Mouse (Mus musculus) ovary, adult 18-20 months (tissue): ENCODE data around the gene Htr2a.

ENCODE experiments used
- DNase-seq: peaks from one replicate; pipeline ENCODE4 v3.0.0; 2022; ENCODE audit warnings: low spot score, mixed read lengths

The Htr2a gene

DNA sequence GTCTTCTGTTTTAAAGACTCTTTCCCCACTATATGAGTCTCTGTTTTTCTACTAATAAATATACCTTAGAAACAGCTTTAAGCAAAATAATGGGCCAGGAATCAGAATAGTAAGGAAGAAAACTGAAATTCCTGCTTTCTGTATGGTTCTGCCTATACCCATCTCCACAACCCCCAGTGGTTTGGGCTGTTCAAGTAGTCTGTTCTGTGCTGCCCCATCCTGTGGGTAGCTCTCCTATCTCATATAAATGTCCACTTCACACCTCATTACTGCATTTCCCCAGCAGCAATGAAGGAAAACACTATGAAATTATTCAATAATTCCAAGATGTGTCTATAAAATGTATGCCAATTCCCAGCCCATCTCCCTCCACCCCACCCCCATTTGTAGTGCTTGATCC, 56.8 kb downstream of the Htr2a start:
- DNase-seq: no peak

DNA sequence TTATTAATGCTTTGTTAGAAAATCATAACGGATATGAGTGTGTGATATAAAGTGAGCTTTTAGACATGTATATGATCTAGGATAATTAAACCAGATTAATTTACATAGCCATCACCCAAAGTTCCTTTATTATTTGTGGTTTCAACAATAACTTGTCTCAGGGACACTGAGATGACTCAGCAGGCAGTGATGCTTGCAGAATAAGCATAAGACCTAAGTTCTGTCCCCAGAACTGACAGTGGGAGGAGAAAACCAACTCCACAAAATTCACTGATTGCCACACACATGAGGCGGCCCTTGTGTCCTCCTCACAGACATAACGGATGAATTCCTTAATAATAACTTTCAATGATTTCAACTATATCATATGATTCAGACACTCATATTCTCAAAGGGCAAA, 58.6 kb downstream of the Htr2a start:
- DNase-seq: no peak

DNA sequence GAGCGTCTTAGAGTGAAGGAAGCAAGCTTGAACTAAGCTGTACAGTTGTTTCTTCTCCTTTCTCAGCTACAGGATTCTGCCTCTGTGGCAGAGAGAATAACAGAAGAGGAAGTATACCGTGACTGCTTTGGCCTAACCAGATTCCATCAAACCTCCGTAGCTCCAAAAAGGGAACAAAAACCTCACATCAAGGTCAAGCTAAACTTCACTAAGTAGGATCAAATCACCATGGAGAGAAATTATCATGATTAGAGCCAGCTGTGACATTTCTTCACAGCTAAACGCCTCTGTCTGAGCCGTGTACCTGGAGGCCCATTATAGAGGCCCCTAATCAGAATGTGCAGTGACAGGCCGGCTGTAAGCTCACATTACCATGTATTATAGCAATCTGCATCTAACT, 63.3 kb downstream of the Htr2a start:
- DNase-seq: no peak

DNA sequence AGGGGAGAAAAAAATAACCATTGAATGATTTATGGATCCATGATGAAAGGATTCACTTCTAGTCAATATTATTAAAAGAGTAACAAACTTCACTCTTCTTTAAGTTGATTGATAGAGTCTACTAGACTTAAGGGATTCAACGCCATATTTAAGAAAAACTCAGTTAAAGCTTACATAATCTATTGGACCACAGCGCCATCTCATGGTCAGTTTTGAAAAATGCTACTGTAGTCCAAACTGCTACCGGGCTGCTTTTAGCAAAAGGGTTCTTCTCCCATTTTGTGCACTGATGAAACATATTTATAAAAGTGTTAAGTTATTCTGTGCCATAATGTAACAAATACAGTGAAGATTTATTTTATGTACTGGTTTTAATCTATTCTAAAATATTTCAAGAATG, 68.4 kb downstream of the Htr2a start:
- no peak for DNase-seq

DNA sequence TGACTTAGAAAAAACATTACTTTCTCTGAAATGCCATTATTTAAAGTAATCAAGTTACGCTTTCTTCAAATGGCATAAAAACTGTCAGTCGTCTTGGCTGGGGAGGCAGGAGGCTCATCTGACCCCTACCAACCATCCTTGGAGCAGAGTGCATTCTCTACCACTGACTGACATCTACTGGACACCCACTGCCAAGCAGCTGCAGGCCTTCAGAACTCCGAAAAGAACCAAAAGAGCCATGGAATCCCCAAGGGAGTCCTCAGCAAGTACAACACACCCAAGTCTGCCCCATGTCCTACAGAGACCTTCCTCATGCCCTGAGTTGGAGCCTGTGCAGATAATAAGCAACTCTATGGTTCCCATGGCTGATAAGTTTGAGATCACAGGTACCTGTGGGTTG, 82.9 kb downstream of the Htr2a start:
- no peak for DNase-seq

DNA sequence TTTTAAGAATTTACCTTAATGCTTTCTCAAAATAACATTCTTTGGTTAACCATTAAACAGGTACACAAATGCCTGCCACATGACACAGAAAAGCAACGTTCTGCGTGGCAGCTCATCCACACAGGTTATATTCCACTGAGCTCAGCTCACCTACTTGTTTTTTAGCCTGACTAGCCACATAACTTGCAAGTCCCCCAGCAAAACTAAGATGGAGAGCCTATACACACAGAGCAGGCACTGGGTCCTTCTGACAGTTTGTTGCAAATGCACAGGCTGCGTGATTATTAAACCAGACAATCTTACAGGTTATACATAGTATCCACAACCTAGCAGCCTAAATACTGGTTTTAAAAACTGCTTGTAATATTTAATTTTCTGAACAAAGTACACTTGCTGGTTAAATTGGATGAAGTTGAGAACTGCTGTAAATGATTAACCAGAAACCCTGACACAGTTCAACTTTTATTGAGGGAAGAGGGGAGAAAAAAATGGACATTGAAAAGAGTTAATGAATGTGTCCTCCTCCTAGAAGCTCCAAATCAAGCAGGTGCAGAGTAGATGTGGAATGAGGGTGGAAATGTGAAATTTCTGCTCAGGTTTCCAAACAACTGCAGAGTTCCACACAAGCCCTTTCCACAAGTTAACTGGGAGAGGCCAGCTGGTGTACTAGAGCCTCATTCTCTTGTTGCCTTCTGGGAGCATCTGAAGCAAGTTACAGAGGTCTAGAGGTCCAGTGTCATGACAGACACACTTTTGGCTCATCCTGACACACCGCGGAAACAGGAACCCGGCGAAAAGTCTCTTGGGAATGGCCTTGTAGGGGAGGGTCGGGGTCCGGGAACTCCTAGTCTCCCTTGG, 90.8 kb downstream of the Htr2a start:
- DNase-seq: no peak

DNA sequence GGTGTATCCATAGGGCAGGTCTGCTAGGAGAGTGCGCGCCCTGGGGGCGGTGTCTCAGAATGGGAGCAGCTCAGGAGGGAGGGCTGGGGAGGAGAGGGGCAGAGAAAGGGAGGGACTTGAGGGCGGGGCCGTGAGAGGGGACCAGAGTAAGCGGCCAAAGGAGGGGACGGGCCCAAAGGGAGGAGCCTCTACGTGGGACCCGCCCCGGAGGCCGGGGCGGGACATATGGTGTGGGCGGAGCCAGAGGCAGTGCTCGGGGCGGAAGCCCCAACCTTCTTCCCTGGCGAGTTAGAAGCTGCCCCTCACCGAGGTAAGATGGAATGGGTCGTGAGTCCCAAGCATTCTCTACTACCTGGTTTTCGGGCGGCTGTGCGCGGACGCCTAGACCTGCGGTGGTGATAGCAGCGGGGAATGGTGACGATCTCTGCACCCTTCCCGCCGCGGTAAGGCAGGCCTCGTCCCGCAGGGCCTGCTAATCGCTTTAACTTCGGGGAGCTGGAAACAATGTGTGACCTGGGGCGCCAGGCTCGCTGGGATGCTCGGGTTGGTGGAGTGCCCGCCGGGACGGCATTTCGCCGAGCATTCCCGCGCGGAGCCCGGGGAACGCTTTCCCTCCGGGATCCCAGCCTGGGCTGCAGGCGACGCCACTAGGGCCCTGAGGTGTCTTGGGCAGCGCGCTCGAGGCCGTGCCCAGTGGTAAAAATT, 91.6 kb downstream of the Htr2a start, which contains the start of gene Esd:
Esd (plus strand) TSS at position 219 of the 705 bp plus-strand sequence.
- DNase-seq: peak; percentile 92

DNA sequence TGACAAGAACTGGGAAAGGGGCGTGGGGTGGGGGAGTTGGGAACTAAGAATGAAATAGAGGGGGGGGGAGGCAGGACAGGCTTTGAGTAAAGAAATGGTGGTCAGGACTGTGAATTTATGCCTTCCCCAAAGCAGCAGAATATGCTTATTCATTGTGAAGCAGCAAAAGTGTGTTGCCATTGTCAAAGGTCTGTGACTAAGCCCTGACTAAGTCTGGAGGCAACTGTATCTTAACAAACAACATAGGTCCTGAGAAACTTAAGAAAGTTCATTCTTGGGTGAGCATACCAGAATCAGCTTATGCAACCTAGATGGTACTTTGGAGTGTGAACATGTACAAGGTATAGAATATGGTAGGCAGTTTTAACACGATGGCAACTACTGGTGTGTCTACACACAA, 92.8 kb downstream of the Htr2a start:
- DNase-seq: no peak

DNA sequence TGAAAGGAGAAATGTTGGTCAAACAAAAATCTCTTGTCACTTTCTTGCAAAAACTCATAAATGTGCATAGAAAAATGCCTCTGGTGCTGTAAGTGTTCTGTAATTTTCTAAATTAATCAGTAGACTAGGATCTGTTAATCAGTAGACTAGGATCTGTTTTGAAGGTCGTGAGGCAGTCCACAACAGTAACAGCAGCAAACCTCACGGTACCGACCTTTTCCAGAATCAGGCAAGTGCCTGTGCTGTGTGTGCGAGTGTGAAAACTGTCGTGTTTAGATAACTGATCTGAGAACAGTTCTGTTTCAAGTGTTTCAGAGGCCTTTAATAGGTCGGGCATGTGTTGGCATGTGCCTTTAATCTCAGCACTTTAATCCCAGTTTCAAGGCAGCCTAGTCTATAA, 94.8 kb downstream of the Htr2a start:
- DNase-seq: no peak

DNA sequence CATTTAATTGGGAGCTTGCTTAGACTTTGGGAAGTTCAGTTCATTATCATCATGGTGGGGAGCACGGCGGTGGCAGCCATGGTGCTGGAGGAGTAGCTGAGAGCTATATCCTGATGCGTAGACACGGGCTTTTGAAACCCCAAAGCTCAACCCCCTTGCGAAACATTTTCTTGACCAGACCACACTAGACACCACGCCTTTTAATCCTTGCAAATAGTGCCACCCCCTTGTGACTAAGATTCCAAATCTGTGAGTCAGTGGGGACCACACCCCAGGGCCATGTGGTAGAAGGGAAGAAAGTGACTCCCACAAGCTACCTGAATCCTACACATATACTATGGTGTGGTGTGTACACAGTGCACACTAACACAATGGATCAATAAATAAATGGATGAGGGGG, 96.2 kb downstream of the Htr2a start:
- no peak for DNase-seq
